Mouse (Mus musculus): ENCODE measurements around the gene Fyn.

Fyn gene

DNA sequence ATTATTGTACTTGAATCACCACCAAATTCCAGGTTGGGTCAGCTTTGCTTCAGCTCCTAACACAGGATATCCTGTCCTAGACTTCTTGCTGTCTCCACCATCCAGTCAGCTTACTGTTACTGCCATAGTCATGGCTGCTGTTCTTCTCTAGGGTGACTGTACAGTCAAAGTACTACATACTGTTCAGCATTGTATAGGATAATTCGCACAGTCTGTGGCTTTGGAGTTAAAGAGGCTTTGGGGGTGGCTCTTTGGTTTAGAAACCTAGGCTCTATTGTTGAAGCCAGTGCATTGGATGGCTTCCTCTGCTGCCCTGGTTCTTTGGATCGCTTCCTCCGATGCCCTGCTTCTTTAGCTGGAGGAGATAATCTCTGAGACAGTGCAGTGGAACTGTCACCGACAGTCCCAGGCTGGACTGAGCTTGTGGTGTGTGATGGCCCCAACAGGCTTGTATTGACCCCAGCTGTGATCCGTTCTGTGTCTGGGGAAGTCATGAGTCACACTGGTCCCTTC is 174.7 kb downstream of the Fyn start:
- no peak for DNase-seq

DNA sequence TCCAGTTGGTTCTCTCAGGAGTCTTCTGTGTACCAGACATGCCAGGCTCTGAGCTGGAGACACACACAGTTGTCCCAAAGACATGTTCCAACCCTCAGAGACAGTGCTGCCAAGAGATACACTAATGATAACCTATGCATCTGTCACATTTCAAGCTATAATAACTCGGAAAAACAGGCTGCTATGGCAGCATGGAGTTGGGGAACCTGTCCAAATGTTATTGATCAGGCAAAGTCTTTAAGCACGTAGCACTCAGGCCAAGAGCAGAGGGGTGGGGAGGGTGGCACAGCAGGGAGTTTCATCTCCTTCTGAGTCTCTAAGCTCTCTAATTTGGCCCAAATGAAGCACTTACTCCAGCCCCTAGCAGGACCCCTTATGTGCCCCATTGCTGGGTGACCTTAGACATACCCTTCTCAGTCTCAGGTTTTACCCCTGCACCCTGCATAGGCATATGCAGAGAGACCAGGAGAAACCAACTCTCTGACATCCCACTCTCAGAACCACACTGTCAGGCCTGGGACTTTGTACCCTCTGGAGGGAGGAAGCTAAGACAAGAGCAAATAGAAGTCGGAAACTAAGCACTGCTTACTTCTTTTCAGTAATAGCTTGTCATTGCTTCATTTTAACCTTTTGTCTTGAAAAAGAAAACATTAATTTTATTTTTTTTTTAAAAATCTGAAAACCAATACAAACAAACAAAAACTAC is 178.9 kb downstream of the Fyn start:
- no peak for DNase-seq

DNA sequence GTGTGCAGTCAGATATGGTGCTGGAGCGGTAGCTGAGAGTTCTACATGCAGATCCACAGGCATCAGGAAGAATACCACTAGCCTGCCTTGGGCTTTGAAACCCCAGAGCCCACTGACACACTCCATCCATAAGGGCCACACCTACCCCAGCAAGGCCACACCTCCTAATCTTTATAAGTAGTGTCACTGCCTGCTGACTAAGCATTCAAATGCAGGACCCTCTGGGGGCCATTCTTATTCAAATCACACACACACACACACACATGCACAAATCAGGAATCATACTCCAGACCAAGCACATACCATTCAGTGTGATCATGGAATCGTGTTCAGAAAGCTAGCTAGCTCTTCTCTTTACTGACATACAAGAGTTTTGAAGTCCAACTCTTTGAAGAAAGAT is 182.1 kb downstream of the Fyn start:
- no peak for DNase-seq

DNA sequence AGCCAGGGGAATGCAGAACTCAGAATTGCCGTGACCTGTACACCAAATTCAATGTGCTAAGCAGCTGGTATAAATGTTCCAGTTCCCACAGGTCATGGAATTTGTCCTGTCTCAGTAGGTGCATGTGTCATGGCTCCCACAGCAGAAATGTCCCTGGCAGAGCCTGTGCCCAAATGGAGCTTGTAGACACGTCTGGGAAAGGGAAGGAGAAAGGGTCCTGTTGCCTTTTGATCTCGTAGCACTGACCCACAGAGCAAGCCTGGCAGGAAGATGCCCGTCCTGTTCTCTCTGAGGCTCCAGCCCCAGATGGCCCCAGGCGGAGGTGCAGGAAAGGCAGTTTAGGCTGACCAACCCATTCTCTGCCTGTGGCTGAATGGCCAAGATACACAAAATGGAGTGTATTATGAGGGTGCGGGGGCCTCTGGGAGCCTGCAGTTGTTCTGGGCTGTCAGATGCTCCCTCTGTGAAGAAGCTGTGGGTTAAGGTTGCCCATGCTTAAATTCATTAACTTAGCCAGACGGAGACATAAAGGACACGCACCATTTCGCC is 183.1 kb downstream of the Fyn start:
- DNase-seq, result no peak

DNA sequence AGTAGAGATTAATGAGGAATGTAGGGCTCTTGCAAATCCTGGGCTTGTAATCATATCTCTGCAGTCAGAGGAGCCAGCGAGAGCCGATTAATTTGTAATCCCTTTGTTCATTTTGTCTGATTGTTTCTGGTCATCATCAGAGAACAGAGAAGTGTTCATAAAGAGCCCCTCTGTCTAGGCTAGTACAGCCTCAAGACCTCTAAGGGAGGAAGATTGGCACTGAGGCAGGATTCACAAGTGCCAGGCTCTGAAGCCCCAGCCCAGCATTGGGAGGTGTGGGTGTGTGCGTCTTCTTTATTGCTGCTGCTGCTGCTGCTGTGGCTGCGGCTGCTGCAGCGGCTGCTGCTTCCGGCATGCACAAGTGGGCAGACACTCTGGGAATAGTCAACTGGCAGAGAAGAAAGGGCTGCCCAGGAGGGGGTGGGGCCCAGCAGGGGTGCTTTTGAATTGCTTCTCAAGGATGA is 183.7 kb downstream of the Fyn start:
- no peak for DNase-seq

DNA sequence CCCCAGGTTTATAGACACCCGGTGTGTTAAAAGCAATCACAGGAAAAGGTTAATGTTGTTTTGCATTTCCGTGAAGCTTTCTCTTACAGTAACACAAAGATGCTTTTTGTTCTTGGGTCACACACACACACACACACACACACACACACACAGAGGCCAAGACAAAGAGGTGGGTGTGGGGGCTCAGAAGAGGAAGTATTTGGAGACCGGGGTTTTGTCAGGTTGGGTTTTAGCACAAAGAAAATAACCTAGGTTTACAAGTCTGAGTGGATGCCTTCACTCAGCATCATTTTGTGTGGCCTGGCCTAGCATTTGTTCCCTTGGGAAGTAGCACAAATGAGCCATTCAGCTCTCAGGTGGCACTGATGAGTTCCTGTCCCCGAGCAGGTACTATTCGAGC is 184.2 kb downstream of the Fyn start:
- DNase-seq, result no peak

DNA sequence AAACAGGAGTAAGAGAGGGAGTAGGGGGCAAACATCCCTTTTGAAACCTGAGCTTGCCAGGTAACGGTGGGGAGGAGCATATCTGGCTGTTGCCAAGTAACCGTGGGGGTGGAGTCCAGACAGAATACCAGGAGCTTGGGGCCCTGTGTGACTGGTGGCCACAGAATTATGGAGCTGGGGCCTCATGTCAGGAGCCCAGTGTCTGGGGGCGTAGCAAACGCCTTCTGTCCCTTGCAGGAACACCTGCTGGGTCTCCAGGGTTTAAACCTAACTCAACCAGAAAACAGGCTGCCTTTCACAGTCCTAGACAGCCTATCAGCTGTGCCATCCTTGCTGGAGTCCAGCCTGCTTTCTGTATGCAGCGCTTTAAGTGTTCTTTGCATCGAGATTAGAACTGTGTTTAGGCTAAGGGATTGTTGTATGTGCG is 186.6 kb downstream of the Fyn start:
- DNase-seq, result no peak

DNA sequence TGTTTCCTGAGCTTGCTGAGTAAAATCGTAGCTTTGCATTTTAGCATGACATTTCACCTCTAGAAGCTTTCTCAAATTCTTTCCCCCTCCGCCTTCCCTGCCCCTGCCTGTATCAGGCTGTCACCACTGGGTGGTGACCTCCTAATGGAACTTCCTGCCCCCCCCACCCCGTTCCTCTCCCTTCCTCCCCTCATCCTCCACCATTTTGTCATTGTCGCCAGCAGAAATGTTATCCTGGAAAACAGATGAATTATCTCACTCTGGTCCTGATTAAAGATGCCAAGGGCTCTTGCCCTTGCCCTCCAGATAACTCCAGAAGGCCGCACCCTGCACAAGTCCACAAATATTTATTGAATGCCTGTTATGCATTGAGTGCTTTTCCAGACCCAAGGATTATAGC is 187.1 kb downstream of the Fyn start:
- no peak for DNase-seq

DNA sequence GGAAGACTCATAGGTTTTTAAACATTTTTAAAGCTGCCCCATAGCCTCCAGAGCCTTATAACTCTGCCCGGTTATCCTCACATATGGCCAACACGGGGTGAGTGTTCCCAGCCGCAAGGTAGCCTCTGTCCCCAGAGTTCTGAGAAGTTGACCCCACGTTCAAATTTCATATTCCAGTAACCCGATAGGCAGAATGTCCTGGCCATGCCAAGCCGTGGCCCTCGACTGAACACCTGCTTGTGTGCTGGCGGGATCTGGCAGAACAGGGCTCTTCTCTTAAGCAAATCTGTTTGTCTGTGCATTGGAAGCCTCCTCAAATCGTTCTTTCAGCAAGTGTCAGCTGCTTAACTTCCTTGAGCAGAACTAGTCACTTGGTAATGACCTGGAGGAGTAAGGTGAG is 188.7 kb downstream of the Fyn start:
- DNase-seq, result no peak

DNA sequence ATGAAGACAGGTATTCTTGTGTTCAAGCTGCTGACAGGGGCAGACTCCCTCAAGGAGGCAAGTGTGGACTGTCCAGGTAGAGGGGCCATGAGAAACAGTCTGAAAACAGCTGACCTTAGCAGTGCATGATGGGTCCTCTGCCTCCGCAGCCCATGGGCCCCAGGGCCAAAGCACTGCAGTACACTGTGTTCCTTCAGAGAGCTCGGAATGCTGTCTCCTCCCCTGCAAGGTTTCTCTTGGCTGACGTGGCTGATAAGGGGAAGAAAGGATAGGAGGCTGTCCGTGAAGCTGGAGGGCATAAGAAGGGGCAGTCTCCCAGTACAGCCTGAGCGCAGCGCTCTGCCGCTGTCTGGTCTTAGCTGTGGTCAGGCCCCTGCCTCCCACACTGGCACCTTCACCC is 189.2 kb downstream of the Fyn start:
- DNase-seq, result no peak

DNA sequence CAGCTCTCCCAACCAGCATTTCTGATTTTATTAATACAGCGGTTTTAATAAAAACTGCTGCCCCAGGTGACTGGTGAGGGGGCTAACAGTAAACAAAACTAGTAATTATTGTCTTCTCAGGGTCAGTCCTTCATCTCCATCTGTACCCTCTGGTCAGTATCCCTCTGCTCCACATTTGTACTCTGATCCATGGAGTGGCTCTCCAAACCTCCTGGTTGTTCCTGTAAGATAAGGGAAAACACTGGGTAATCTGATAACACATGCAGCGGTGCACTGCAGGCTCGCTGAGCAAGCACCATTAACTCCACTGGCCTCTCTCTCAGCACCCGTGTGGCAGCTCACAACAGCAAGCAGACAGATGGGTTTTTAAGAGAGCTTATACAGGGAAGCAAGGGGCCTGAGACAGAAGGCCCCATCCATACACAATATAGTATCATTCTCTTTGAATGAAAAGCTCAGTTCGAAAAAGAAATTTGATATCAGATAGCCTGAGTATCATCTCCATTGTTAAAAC is 189.9 kb downstream of the Fyn start:
- no peak for DNase-seq

DNA sequence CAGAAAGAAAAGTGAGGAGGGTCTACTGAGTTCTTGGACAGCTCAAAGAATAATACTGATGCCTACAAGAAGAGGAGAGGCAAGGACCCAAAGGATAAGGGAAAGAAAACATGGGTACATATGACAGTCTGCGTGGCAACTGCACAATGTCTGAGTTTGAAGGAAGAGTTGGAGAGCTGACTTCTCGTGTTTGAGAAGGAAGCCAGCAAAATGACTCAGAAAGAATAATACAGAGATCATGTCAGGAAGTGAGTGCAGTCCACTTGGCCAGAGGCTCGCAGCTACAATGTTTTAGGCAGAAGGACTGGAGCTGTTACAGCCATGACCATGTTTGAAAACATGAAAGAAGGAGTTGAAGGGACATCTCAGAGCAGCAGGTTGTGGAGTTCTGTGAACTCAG is 190.7 kb downstream of the Fyn start:
- DNase-seq, result no peak

DNA sequence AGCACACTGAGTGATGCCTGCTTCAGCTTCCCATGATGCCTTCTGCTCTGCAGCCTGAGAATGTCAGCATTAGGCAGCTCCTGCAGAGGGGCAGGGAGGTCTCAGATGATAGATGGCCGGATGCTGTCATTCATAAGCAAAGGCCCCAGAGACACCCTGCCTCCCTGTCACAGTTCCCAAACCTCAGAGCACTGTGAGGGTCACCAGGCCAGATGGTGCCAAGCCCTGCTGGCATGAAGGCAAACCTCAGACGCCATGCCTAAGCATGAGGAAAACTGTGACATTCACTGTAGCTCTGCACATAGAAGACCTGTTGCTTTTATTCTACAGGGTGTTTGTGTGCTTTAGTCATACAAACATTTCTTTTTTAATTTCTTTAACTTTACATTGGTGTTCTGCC is 193.7 kb downstream of the Fyn start:
- DNase-seq, result no peak

DNA sequence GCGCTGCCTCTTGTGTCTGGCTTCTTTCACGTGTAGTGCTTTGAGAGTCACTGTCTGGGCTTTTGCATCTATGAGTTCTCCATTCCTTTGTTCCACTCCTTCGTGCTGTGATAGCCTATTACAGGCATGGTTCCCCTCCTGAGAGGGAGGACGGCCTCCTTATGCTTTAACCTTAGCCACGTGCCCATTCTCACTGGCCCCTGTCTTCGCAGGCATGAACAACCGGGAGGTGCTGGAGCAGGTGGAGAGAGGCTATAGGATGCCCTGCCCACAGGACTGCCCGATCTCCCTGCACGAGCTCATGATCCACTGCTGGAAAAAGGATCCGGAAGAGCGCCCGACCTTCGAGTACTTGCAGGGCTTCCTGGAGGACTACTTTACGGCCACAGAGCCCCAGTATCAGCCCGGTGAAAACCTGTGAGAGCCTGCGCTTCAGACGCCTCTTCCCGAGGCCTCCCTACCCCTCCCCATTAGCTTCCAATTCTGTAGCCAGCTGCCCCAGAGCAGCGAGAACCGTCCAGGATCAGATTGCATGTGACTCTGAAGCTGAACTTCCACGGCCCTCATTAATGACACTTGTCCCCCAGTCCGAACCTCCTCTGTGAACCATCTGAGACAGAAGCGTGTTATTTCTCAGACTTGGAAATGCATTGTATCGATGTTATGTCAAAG is 195.0 kb downstream of the Fyn start:
- no peak for DNase-seq

DNA sequence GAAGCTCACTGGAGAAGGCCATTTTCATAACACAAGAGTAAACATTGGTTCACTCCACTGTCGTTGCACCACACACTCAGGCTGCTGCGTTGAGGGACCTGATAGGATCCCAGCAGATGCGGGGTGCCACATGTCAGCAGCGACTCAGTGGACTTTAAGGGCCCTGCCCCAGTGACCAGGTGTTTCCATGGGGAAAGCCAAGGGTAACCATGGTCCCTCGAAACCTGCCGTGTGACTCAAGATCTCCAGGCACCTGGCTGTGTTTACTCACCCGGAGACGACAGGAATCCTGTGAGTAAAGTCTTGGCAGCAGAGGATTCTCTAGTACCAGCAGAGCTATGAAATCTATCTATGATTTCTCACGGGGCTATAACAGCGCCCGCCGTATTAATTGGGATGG is 198.2 kb downstream of the Fyn start:
- DNase-seq, result no peak

DNA sequence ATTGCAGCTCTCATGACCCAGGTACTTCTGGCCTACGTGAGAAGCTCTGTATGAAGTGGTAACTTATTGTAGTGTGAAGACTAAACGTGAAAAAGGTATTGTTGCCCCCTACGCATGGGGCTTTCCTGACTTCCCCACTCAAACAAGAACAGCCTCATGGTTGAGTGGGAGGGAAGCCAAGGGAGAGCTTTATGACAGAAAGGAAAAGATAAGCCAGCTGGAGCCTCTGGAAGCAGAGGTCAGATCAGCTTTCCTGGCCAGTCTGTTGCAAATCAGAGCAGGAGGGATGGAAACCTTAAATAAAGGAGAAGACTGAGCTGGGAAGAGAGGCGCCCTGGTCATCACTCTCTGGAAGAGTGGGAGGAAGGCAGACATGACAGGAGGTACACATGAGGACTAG is 200.3 kb downstream of the Fyn start:
- DNase-seq, result no peak

DNA sequence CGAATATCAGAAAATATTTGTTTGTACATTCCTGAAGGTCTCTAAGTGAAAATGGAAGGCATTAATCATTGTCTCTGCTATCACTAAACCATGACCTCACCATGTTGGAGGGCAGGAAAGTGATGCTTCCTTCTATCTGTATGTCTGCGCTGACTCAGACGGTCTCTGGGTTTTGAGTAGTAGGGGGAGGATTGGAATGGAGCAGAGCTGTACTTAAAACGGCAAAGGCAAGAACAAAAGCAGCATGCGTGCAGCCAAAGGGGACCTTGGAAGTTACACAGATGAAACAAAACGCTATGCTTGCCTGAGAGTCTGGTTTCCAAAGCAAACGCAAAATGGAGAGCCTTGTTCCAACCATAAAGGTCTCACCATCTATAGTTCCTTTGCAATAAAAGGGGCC is 202.4 kb downstream of the Fyn start:
- no peak for DNase-seq

DNA sequence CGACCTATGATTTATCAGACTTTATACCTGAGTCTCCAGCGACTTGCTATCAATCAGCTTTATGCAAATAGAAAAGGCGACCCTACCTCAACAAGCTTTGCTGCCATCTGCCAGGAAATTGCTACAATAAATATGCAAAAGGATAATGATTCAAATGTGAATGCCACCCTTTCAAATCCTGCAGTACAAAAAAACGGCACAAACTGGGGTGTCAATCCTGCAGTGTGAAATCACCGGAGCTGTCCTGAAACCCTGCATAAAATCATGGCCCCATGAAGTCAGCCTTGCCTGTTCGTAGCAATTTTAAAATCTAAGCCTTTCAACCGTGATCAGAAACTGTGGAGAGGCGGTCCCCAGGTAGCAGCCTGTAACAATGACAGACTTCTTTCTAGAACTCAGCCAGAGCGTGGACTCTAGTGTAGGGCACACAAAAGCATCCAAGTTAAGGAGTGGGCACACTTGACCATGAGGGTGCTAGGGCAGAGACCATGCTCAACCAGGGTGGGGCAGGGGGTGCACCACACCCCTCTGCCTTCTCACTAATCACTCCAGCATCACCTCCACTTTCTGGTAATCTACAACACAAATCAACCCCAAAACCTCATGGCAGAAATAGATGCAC is 203.5 kb downstream of the Fyn start:
- DNase-seq, result no peak

DNA sequence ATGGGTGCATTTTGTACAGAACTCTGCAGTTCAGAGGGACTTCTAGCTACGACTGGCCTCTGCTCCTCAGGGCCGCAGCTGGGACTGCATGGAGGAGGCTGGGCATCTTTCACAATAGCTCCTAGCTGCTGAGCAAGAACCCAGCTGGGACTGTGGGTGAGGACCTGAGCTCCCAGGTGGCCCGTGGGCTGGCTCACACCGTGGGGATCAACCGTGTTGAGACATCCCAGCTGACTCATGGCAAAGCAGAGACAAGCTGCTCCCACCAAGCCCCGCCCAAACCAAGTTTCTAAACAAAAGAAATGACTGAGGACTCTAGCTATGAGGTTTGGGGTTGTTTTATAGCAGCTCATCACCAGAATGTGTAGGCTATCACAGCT is 204.0 kb downstream of the Fyn start:
- DNase-seq, result no peak

DNA sequence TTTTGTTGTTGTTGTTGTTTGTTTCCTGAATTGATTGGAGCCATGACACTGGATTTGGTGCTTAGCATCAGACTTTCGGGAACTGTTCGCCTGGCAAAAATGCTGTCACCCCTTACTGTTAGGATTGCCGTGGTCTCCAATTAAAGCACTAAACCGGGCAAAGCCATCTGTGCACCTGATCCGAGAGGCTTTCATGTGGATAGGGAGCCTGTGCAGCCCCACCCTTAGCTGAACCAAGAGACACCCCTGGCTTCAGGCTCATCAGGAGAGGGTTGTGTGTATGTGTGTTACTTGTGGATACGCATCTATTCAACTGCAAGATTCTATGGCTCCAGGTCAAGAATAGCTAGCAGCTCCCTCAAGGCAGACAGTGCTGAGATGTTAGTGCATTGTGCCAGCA is 207.8 kb downstream of the Fyn start:
- no peak for DNase-seq

DNA sequence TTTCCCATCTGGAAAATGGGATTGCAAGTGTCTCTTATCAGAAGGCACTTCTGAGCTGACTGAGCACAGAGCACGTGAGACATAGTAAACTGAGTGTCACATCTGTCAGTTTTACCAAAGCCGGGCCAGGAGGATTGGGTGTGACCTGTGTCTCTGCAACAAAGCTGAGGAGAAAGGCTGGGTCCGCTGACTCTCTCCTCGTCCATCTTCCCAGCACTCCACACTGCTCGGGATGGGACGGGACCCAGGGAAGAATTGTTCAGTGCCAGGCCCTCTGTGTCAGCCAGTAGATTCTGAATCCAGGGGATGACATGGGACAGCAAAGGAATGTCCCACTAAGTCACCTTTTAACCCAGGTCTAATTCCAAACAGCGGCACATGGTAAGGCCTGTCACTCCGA is 211.8 kb downstream of the Fyn start:
- DNase-seq, result no peak

DNA sequence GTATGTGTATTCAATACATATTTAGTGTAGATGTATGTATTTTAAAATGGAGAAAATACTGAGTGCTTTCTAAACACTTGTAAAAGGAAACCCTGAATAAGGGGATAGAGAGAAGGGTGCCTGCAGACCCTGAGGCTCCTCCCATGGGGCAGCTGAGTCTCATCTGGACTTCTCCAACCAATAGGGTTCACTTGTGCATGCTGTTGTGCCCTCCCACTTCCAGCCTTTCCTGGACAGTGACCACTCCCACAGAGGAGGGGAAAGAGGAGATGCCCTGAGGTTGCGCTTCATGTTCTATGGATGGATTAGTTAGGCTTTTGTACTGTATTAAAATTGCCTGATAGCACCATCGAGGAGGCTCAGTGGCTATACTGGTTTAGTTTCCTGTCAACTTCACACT is 213.7 kb downstream of the Fyn start:
- DNase-seq, result no peak

DNA sequence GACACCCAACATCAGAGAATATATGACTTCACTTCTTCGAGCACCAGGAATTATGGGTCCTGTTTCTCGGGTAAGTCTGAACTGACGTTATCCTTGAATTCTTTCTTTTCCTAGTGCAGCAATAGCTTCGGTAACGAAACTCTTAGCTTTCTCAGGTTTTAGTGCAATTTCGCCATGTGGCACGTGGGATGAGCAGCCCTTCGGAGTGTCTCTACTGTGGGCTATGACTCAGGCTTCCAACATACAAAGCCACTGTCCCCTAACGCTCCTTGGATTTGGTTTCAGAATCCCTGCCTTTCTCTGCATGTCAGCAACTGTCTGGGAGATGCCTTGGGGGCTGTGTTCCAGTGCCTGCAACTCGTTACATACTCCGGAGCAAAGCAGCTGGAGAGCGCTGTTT is 215.1 kb downstream of the Fyn start:
- DNase-seq, result no peak
